Mouse (Mus musculus) cerebellum, postnatal 25 days (tissue): ENCODE data around the gene Lrch4.

Experiments
- DNase-seq, 2 experiments: peaks; one replicate each; pipeline ENCODE4 v3.0.0; 2021; ENCODE audit warnings: mixed read lengths in 2 of 2

Lrch4 gene

GRCm38 (mm10) chr5:137653366-137653765 is 24.4 kb downstream of the Lrch4 start:
- no peak for DNase-seq

- no peak for DNase-seq
Measured at GRCm38 (mm10) chr5:137654746-137655145, 25.8 kb downstream of the Lrch4 start.

- peak; percentile 76 to 82 for DNase-seq
Measured at GRCm38 (mm10) chr5:137656977-137657376, 28.1 kb downstream of the Lrch4 start.

DNA sequence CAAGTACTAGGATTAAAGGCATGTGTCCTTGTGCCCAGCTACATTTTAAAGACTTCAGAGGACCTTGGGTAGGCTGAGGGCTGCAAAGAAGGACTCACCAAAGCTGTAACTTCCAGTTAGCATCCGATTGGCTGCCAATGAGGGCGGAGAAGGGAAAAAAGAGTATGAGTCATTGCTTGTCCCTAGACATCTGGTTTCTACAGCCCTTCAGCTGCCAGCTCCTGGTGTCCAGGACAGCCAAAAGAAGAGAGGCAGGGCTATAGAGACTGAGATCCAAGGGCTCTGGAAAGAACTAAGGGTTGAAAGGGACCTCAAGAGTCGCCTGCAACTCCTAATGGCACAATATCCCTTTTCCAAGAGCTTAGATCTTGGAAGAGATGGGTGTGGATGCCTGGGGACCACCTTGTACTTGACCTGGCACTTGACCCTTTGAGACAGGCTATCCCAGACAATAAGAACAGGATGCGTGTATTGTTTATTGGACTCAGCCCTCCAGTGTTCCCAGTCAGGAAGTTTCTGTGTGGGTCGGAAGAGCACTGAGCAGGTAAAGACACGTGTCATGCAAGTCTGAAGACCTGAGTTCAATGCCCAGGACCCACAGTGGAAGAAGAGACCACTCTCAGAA is 31.3 kb downstream of the Lrch4 start:
- no peak for DNase-seq

DNA sequence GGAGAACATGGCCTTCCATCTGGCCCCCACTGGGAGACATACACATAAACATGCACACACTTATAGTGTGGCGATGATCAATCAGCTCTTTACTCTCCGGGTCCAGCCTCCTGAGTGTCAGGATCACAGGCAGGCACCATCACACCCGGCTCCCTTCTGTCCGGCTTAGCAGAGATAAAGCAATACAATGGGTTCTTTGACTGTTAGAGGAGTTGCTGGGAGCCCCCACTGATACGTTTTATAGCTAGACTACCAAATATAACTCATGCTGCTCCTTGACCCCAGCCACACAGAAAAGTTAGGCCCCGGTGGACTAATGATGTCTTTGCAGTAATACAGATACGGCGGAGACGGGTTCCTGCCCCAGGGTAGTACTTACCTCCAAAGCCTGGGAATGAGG is 34.1 kb downstream of the Lrch4 start:
- DNase-seq: no peak

DNA sequence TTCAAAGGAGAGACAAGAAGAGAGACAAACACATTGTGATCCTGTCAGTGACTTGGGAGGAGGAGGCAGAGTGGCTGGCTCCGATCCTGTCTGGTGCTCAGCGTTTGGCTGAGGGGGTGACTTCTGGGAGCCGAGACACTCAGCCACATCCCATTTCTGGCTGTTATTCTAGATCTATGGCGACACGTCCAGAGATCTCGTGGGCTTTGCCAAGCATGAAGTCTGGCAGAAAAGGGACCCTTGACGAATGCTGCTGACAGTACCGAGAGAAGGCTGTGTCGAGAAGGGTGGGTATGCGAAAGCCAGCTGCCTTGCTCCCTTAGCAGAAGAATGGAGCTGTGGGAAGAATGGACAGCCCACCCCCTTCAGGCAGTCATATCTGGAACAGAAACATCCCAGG is 40.0 kb downstream of the Lrch4 start:
- DNase-seq: no peak

DNA sequence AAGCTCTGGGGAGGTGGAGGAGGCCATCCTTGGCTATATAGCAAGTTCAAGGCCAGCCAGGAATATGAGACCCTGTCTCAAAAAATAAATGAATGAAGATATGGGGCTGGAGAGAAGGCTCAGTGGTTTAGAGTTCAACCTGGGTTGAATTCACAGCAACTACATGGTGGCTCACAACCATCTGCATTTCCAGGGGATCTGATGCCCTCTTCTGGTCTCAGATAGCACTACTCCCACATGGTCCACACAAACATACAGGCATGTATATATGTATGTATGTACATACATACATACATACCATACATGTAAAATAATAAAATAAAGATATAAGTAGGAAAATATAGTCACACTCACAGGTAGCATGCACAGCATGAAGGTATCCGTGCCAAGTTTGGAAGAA is 41.3 kb downstream of the Lrch4 start:
- no peak for DNase-seq

- DNase-seq: no peak
Measured at GRCm38 (mm10) chr5:137671443-137672240, 42.7 kb downstream of the Lrch4 start.

DNA sequence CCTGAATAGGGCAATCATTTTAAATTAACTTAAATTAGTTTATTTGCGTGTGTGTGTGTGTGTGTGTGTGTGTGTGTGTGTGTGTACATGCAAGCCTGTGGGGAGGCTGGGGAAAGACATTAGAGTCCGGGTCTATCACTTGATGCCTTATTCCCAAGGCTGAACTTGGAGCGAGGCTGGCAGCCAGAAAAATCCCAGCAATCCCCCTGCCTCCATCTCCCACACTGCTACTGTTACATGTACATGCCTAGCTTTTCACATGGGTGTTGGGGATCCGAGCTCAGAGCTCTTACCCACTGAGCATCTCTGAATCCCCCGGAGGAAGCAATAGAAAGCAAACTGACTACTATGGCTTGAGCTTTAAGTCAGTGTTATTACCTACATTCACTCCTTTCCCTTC is 43.4 kb downstream of the Lrch4 start:
- DNase-seq: no peak

DNA sequence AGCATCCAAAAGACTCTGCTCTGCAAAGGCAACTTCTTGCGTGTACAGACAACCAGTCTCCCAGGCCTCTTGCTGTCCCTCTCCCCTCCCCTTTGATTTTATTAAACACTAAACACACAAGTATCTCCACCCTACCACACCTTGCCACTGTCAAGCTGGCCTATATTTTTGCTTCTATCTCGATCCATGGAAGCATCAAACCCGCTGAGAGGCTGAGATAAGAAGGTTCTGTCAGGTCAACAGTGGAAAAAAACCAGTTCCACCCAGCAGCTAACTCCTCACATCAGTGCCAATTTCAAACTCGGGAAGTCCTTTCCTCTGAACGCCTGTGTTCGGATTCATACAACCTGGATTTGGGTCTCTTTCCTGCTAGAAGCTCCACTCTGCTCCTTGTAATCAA is 44.1 kb downstream of the Lrch4 start:
- DNase-seq: no peak

DNA sequence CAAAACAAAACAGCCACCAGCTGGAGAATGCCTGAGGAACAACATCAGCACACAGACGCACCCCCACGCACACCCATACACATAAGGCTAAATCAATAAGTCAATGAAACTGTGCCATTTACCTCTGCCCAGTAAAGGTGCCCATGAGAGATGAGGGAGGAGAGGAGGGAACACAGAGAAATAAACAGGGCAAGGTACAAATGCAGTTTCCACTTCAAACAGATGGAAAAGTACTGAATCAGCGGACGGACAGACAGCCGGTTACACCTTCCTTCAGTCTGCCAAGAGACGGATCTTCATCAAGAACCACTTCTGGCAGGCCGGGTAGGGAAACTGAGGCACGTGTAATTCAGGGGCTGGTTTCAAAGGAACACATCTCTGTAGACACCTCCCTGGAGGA is 45.9 kb downstream of the Lrch4 start:
- no peak for DNase-seq

GRCm38 (mm10) chr5:137677859-137678258 is 48.9 kb downstream of the Lrch4 start:
- DNase-seq: no peak

DNA sequence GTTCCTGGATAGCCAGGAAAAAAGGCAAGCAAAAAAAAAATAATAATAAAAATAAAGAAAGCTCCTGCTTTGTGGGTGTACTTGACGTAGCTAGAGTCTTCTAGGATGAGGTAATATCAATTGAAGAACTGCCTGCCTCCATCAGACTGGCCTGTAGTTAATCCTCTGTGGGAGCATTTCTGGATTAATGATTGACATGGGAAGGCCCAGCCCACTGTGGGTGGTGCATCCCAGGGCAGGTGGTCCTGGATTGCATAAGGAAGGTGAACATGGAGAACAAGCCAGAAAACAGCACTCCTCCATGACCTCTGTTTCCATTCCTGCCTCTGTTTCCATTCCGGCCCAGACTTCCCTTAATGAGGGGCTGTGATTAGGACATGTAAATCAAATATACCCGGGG is 49.8 kb downstream of the Lrch4 start:
- DNase-seq: no peak

- DNase-seq: no peak
Measured at GRCm38 (mm10) chr5:137679726-137680125, 50.8 kb downstream of the Lrch4 start.

DNA sequence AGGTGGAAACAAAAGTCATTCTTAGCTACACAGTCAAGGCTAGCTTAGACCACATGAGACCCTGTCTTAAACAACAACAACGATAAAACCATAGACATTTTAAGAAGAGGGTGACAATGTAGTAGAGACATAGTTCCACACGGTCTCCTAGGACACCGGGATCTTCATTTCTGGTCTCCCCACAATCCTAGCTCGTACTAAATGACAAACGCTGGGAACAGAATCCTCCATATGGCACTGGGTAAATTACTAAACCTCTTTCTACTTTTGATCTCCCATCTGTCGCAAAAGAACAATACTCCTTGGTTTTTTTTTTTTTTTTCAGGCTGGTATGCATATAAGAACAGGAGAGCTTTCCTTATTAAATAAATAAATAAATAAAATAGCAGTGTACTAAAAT is 53.6 kb downstream of the Lrch4 start:
- no peak for DNase-seq

DNA sequence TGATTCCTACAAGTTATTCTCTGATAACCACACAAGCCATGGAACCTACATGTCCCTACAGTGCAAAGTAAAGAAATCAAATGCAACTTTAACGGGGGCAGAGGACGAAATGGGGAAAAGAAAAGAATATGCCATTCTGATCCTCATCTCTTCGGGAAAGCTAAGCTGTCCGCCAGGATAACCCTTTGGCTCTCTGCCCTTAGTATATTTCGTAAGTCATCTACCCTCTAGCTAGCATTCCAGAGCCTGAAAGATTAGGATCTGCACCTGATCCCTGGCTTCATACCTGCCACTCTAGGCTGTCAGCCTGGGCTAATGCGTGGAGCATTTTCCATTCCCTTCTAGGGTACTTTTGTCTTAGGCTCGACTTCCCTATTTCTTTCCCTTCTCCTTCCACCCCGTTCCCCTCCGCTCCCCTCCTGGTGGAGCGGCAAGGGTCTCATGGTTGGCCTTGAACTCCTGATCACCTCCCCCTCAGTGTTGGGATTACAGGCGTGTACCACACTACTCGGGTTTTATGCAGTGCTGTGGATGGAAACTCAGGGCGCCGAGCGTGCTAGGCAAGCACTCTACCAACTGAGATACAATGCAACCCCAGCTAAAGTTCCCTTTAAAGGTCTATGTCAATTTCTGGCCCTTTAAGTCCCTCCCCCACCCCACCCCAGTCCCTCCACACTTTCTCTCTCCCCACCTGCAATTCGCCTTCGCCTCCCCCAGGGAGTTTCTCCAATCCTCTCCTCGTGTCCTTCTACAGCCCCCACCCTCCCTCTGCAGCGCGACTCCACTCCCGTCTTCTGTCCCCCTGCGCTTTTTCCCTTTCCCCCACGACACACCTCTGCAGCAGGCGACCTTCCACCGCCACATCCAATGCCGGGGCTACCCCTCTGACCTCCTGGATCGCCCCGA is 54.7 kb downstream of the Lrch4 start:
- no peak for DNase-seq

GRCm38 (mm10) chr5:137684294-137685123 is 55.6 kb downstream of the Lrch4 start, which contains the start of gene Agfg2:
Gene Agfg2 (minus strand): TSS chr5:137684726.
- peak; percentile 95 to 99 for DNase-seq

GRCm38 (mm10) chr5:137685653-137686052 is 56.7 kb downstream of the Lrch4 start:
- DNase-seq: no peak

DNA sequence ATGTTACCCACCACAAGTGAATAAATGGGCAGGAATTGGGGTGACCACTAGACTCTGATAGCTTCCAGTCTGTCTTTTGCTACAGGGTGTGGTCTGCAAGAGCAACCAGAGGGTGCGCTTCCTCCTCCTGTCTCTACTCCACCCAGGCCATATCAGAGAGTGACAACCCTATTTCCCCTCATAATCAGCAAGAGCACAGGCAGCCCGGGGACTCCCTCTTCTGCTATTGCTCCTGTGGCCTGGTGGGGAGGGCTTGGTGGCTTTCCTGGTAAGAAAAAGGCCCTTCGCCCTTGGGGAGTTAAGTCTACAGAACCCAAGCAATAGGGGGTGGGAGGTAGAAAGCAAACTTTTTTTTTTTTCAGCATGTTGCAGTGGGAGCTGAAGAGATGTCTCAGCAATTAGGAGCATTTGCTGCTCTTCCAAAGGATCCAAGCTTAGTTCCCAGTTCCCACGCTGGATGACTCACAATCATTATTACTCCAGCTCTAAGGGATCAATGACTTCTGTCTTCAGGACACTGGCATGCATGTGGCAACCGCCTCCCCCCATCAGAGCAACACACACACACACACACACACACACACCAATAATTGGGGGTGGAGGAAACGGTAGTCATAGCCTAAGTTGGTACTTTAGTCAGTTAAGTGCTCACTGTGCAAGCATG is 57.3 kb downstream of the Lrch4 start:
- DNase-seq: no peak

- no peak for DNase-seq
Measured at GRCm38 (mm10) chr5:137689974-137690373, 61.1 kb downstream of the Lrch4 start.

- no peak for DNase-seq
Measured at GRCm38 (mm10) chr5:137690531-137690930, 61.6 kb downstream of the Lrch4 start.
